Mouse (Mus musculus) ES-E14 (cell line): ENCODE results near the gene Baiap3. TPM values are rescaled to one million over a fixed set of nuclear protein-coding genes. Genes with fewer than 3 reads are reported as not detected.
A peak's percentile ranks its signal among the peaks of the same experiment; 100 is the strongest.
"Not testable (repeated sequence)": the region's sequence is repeated elsewhere in the genome, so short reads cannot be mapped to it uniquely, and the experiment has no call there.

Source experiments
- DNase-seq: peaks from one replicate; pipeline ENCODE4 v3.0.0-alpha.2; 2013; ENCODE audit warnings: low read depth, low spot score
- H3K27ac ChIP-seq: 2 replicates; pipeline ENCODE4 v1.5.1; 2012; ENCODE audit warnings: low read depth, mild to moderate bottlenecking, low read length, moderate library complexity, mixed read lengths; ENCODE audit not compliant: poor library complexity, insufficient read depth, severe bottlenecking
- H3K36me3 ChIP-seq: 2 replicates; pipeline ENCODE4 v1.6.1; 2012; ENCODE audit warnings: mild to moderate bottlenecking, low read length, moderate library complexity, mixed read lengths; ENCODE audit not compliant: control insufficient read depth, poor library complexity, insufficient read depth, severe bottlenecking
- H3K4me1 ChIP-seq, 2 experiments: fragments of 150-350 bp in 1 of 2; sonication (generic) in 1 of 2; 2 replicates each; pipeline ENCODE4 v1.6.1; 2012; ENCODE audit warnings: low read length in 2 of 2, mild to moderate bottlenecking in 1 of 2, mixed read lengths in 1 of 2; ENCODE audit not compliant: control insufficient read depth in 2 of 2, insufficient read depth in 2 of 2, poor library complexity in 1 of 2
- H3K4me3 ChIP-seq, 2 experiments: fragments of 150-350 bp in 1 of 2; sonication (generic) in 1 of 2; 2 replicates each; pipeline ENCODE4 v1.5.1; 2012; ENCODE audit warnings: low read length in 2 of 2, low read depth in 1 of 2, mild to moderate bottlenecking in 1 of 2, mixed read lengths in 1 of 2; ENCODE audit not compliant: insufficient read depth in 1 of 2, poor library complexity in 1 of 2, severe bottlenecking in 1 of 2
- H3K9ac ChIP-seq: 2 replicates; pipeline ENCODE4 v1.6.1; 2012; ENCODE audit warnings: low read depth, mild to moderate bottlenecking, low read length, mixed read lengths; ENCODE audit not compliant: poor library complexity, insufficient read depth, severe bottlenecking
- H3K9me3 ChIP-seq: fragments of 150-350 bp; sonication (generic); 2 replicates; pipeline ENCODE4 v1.6.1; 2012; ENCODE audit warnings: low read depth, mild to moderate bottlenecking, low read length; ENCODE audit not compliant: control insufficient read depth, insufficient read depth
- CHD2 ChIP-seq: IDR thresholded peaks from 2 replicates; pipeline ENCODE4 v1.6.1; 2014; ENCODE audit warnings: mild to moderate bottlenecking, low read depth, low read length, inconsistent platforms
- HCFC1 ChIP-seq: IDR thresholded peaks from 2 replicates; pipeline ENCODE4 v1.6.1; 2012; ENCODE audit warnings: low read length, inconsistent platforms, borderline replicate concordance; ENCODE audit not compliant: insufficient read depth
- MAFK ChIP-seq: IDR thresholded peaks from 2 replicates; pipeline ENCODE4 v1.6.1; 2014; ENCODE audit warnings: mild to moderate bottlenecking, low read depth, low read length, inconsistent platforms; ENCODE audit not compliant: insufficient read depth
- ZC3H11A ChIP-seq: IDR thresholded peaks from 2 replicates; pipeline ENCODE4 v1.6.1; 2012; ENCODE audit warnings: low read depth, mild to moderate bottlenecking, inconsistent platforms, low read length, borderline replicate concordance
- ZNF384 ChIP-seq: IDR thresholded peaks from 2 replicates; pipeline ENCODE4 v1.6.1; 2012; ENCODE audit warnings: low read depth, low read length, inconsistent platforms
- in situ Hi-C, 2 experiments: fragments of 600-800 bp; cut with MboI; formaldehyde crosslinking; loops; one replicate each; pipeline ENCODE4 v1.15.1; 2025; ENCODE audit warnings: low sequenced_read_pairs in 2 of 2, inconsistent platforms in 1 of 2; ENCODE audit not compliant: unreplicated experiment in 2 of 2
- total RNA-seq: library from RNA; depleted of rRNA; stranded (reverse); fragments of 300-350 nt; gene quantifications from 2 replicates; pipeline ENCODE4 v1.2.3, GENCODE M21; 2012

Gene Baiap3
- total RNA-seq, 1 experiment = 1.9 TPM

GRCm38 (mm10) chr17:25243131-25243780 is 12.9 kb downstream of the Baiap3 start:
- TF ChIP-seq HCFC1 (no peak), MAFK (no peak), ZNF384 (no peak), ZC3H11A (no peak), CHD2 (no peak)
- peaks cover 9% of the 10 kb centered on the region; the same call in 1 of the 2 replicates for H3K36me3 ChIP-seq
- peaks cover 3 to 23% of the 10 kb centered on the region in 2 experiments; a peak in 2 of 4 replicates for H3K4me1 ChIP-seq
- H3K9ac ChIP-seq = peak overlapping the region; percentile 30; the same call in 1 of the 2 replicates
- DNase-seq = no peak
- no peaks in the 10 kb centered on the region for H3K9me3 ChIP-seq
- no peak overlapping the region for H3K27ac ChIP-seq
- peak overlapping the region; percentile 42 to 56; a peak in 3 of 4 replicates for H3K4me3 ChIP-seq
- in situ Hi-C loops = no loop called here

GRCm38 (mm10) chr17:25239695-25240636 is 16.2 kb downstream of the Baiap3 start, which contains the start of the genes Gnptg and Tsr3:
Gene Gnptg (minus strand): TSS chr17:25240124.
Gene Tsr3 (plus strand): TSS chr17:25240170.
- Histone ChIP-seq H3K4me1 (peaks cover 3 to 21% of the 10 kb centered on the region in 2 experiments; a peak in 2 of 4 replicates), H3K4me3 (peak within 1 kb of the TSS; percentile 85 to 97), H3K27ac (0 out of 2 replicates have a peak within 1 kb of the TSS, but pooled peaks have one; percentile 24), H3K9ac (peak within 1 kb of the TSS; percentile 86), H3K9me3 (no peaks in the 10 kb centered on the region), H3K36me3 (peaks cover 15% of the 10 kb centered on the region)
- in situ Hi-C loops = no loop called here
- no peak for TF ChIP-seq MAFK
- no peak for TF ChIP-seq ZNF384
- no peak for TF ChIP-seq HCFC1
- TF ChIP-seq CHD2 = no peak
- TF ChIP-seq ZC3H11A = no peak
- DNase-seq = peak; percentile 88

GRCm38 (mm10) chr17:25235635-25236034 is 20.5 kb downstream of the Baiap3 start:
- Histone ChIP-seq H3K4me1 (peaks cover 0 to 2% of the 10 kb centered on the region in 2 experiments; a peak in 1 of 4 replicates), H3K9me3 (no peaks in the 10 kb centered on the region), H3K27ac (no peak overlapping the region), H3K36me3 (peaks cover 20% of the 10 kb centered on the region), H3K4me3 (no peak overlapping the region), H3K9ac (no peak overlapping the region)
- DNase-seq = no peak
- in situ Hi-C loops = no loop called here
- TF ChIP-seq CHD2 (no peak), ZC3H11A (no peak), MAFK (no peak), ZNF384 (no peak), HCFC1 (no peak)

- H3K9ac ChIP-seq, H3K9me3 ChIP-seq, H3K27ac ChIP-seq, in situ Hi-C loops, DNase-seq, H3K4me3 ChIP-seq, H3K4me1 ChIP-seq: not testable (repeated sequence)
- H3K36me3 ChIP-seq = peaks cover 33% of the 10 kb centered on the region
Measured at GRCm38 (mm10) chr17:25231621-25232020, 24.5 kb downstream of the Baiap3 start.
